13 mouse cellular contexts compared by ENCODE assay signal in genomic region chr5:136952153-136952552, GRCm38 (mm10). TPM values are rescaled to one million over a fixed set of nuclear protein-coding genes. Genes with fewer than 3 reads are reported as not detected.
DNase-seq lines count a peak whose midpoint lies in the region; ATAC-seq lines count a peak whose summit lies in the region.
"Had no signal": no experiment of that assay in that cellular context is flagged by ENCODE, and none has a peak within 500 bp of the region (broad histone marks: within the 10 kb centered on the region; RNA-seq: fewer than 3 reads in every experiment).

No protein-coding gene starts in this region.

- H3K4me1 ChIP-seq in hindbrain, embryonic 15.5 days (replicated peaks), result peaks cover 23% of the 10 kb centered on the region
- H3K4me1 ChIP-seq in hindbrain, embryonic 11.5 days (replicated peaks; ENCODE audit: control insufficient read depth, insufficient read depth, low read length), result peaks cover 2% of the 10 kb centered on the region; the same call in 1 of the 2 replicates
- H3K4me1 ChIP-seq in midbrain, embryonic 13.5 days (replicated peaks), result peaks cover 29% of the 10 kb centered on the region
- H3K4me1 ChIP-seq in midbrain, embryonic 16.5 days (ENCODE audit: control insufficient read depth, insufficient read depth, low read length), result peaks cover 20% of the 10 kb centered on the region

- no peak overlapping the region for H3K4me3 ChIP-seq in hindbrain, embryonic 15.5 days
- no peak overlapping the region for H3K4me3 ChIP-seq in hindbrain, embryonic 11.5 days (ENCODE audit: low read depth, low read length)
- H3K4me3 ChIP-seq in midbrain, embryonic 13.5 days (replicated peaks), result peak overlapping the region; percentile 86; the same call in 1 of the 2 replicates
- H3K4me3 ChIP-seq in midbrain, embryonic 16.5 days (ENCODE audit: low read depth, low read length), result no peak overlapping the region

- H3K9ac ChIP-seq in hindbrain, embryonic 15.5 days, result no peak overlapping the region
- H3K9ac ChIP-seq in hindbrain, embryonic 11.5 days (ENCODE audit: low read depth, low read length), result no peak overlapping the region
- no peak overlapping the region for H3K9ac ChIP-seq in midbrain, embryonic 13.5 days (replicated peaks)
- no peak overlapping the region for H3K9ac ChIP-seq in midbrain, embryonic 16.5 days (ENCODE audit: low read depth, low read length)
- H3K9ac ChIP-seq: liver, embryonic 14.5 days had no signal

- H3K4me2 ChIP-seq in hindbrain, embryonic 15.5 days, result peak overlapping the region; percentile 76; the same call in 1 of the 2 replicates
- no peak overlapping the region for H3K4me2 ChIP-seq in hindbrain, embryonic 11.5 days (replicated peaks; ENCODE audit: low read depth, low read length)
- H3K4me2 ChIP-seq in midbrain, embryonic 13.5 days (replicated peaks), result peak overlapping the region; percentile 85
- no peak overlapping the region for H3K4me2 ChIP-seq in midbrain, embryonic 16.5 days (ENCODE audit: low read length)

- peaks cover 5% of the 10 kb centered on the region; the same call in 1 of the 2 replicates for H3K36me3 ChIP-seq in hindbrain, embryonic 15.5 days
- H3K36me3 ChIP-seq in hindbrain, embryonic 11.5 days (ENCODE audit: control insufficient read depth, insufficient read depth, low read length), result 0 out of 2 replicates have a peak, but pooled peaks cover 2% of the 10 kb centered on the region
- peaks cover 10% of the 10 kb centered on the region; the same call in 1 of the 2 replicates for H3K36me3 ChIP-seq in midbrain, embryonic 13.5 days
- H3K36me3 ChIP-seq in midbrain, embryonic 16.5 days (ENCODE audit: control insufficient read depth, insufficient read depth, low read length), result no peaks in the 10 kb centered on the region; the same call in 1 of the 2 replicates

- WGBS in hindbrain, embryonic 15.5 days, result 80% methylated on average over 4 of the region's 4 CpGs
- 76% methylated on average over 4 of the region's 4 CpGs for WGBS in hindbrain, embryonic 11.5 days
- WGBS in midbrain, embryonic 13.5 days, result 78% methylated on average over 4 of the region's 4 CpGs
- 77% methylated on average over 4 of the region's 4 CpGs for WGBS in midbrain, embryonic 16.5 days

- no peaks in the 10 kb centered on the region for H3K9me3 ChIP-seq in hindbrain, embryonic 15.5 days
- H3K9me3 ChIP-seq in hindbrain, embryonic 11.5 days (ENCODE audit: control insufficient read depth, low read length), result no peaks in the 10 kb centered on the region
- H3K9me3 ChIP-seq in midbrain, embryonic 13.5 days, result no peaks in the 10 kb centered on the region
- no peaks in the 10 kb centered on the region for H3K9me3 ChIP-seq in midbrain, embryonic 16.5 days (replicated peaks; ENCODE audit: control insufficient read depth, low read length, poor library complexity, severe bottlenecking)
- H3K9me3 ChIP-seq: G1E had no signal

- ATAC-seq in hindbrain, embryonic 15.5 days (ENCODE audit: low FRiP score, low read depth), result no peak
- no peak for ATAC-seq in hindbrain, embryonic 11.5 days (ENCODE audit: low FRiP score)
- ATAC-seq in midbrain, embryonic 13.5 days, result no peak
- ATAC-seq in midbrain, embryonic 16.5 days, result no peak
- ATAC-seq in cerebellum, adult (ENCODE audit: insufficient number of reproducible peaks, low FRiP score, low TSS enrichment), result no peak

- no peaks in the 10 kb centered on the region for H3K27me3 ChIP-seq in hindbrain, embryonic 15.5 days
- no peaks in the 10 kb centered on the region for H3K27me3 ChIP-seq in hindbrain, embryonic 11.5 days (ENCODE audit: control insufficient read depth, insufficient read depth, low read length)
- no peaks in the 10 kb centered on the region for H3K27me3 ChIP-seq in midbrain, embryonic 13.5 days
- no peaks in the 10 kb centered on the region; the same call in 1 of the 2 replicates for H3K27me3 ChIP-seq in midbrain, embryonic 16.5 days (ENCODE audit: control insufficient read depth, insufficient read depth, low read depth, low read length)

- H3K27ac ChIP-seq in hindbrain, embryonic 15.5 days (replicated peaks), result no peak overlapping the region
- no peak overlapping the region for H3K27ac ChIP-seq in hindbrain, embryonic 11.5 days (ENCODE audit: low read depth, low read length)
- H3K27ac ChIP-seq in midbrain, embryonic 13.5 days, result no peak overlapping the region
- no peak overlapping the region for H3K27ac ChIP-seq in midbrain, embryonic 16.5 days (ENCODE audit: low read length)
- H3K27ac ChIP-seq: left cerebral cortex, adult 2 months; liver, embryonic 14.5 days; macrophage had no signal

- DNase-seq in hindbrain, embryonic 11.5 days (ENCODE audit: low spot score), result no peak
- peak; percentile 51 for DNase-seq in ZHBTc4 (ENCODE audit: low read depth, low spot score)
- no peak for DNase-seq in spleen, adult 12 weeks (ENCODE audit: low spot score)

RNA-seq across cellular contexts. Expression of gene Fis1, which starts 0.9 kb away (rescaled TPM):
- polyA plus RNA-seq in hindbrain, embryonic 15.5 days (2015; fragmentation: Nextera tagmentation; extraction: Ambion mirVana), result 360 and 375 TPM in 2 replicates
- 340 and 348 TPM in 2 replicates for polyA plus RNA-seq in hindbrain, embryonic 11.5 days (2014; fragmentation: Nextera tagmentation; extraction: Ambion mirVana)
- 389 and 412 TPM in 2 replicates for polyA plus RNA-seq in midbrain, embryonic 13.5 days (2015; fragmentation: Nextera tagmentation; extraction: Ambion mirVana)
- polyA plus RNA-seq in midbrain, embryonic 16.5 days (2015; fragmentation: Nextera tagmentation; extraction: Ambion mirVana), result 346 and 355 TPM in 2 replicates

RNA-seq across cellular contexts. Expression of gene Cldn15, which starts 14.3 kb away (rescaled TPM):
- polyA plus RNA-seq in hindbrain, embryonic 15.5 days (2015; fragmentation: Nextera tagmentation; extraction: Ambion mirVana), result 0.19 and 0.38 TPM in 2 replicates
- polyA plus RNA-seq in hindbrain, embryonic 11.5 days (2014; fragmentation: Nextera tagmentation; extraction: Ambion mirVana), result 0.32 TPM in 1 of 2 replicates, not detected in the other
- polyA plus RNA-seq in midbrain, embryonic 13.5 days (2015; fragmentation: Nextera tagmentation; extraction: Ambion mirVana), result 0.16 and 0.35 TPM in 2 replicates
- polyA plus RNA-seq in midbrain, embryonic 16.5 days (2015; fragmentation: Nextera tagmentation; extraction: Ambion mirVana), result 0.15 and 0.30 TPM in 2 replicates
- polyA plus RNA-seq: activated CD4-positive, CD25-positive, alpha-beta regulatory T cell, adult 4 months; forebrain, embryonic 14.5 days; macrophage had no signal

RNA-seq across cellular contexts. Expression of gene Plod3, which starts 34.7 kb away (rescaled TPM):
- 37.7 and 39.1 TPM in 2 replicates for polyA plus RNA-seq in hindbrain, embryonic 15.5 days (2015; fragmentation: Nextera tagmentation; extraction: Ambion mirVana)
- polyA plus RNA-seq in hindbrain, embryonic 11.5 days (2014; fragmentation: Nextera tagmentation; extraction: Ambion mirVana), result 26.0 and 32.4 TPM in 2 replicates
- polyA plus RNA-seq in midbrain, embryonic 13.5 days (2015; fragmentation: Nextera tagmentation; extraction: Ambion mirVana), result 34.8 and 35.1 TPM in 2 replicates
- polyA plus RNA-seq in midbrain, embryonic 16.5 days (2015; fragmentation: Nextera tagmentation; extraction: Ambion mirVana), result 34.7 and 37.9 TPM in 2 replicates

RNA-seq across cellular contexts. Expression of gene Znhit1, which starts 35.7 kb away (rescaled TPM):
- 134 and 145 TPM in 2 replicates for polyA plus RNA-seq in hindbrain, embryonic 15.5 days (2015; fragmentation: Nextera tagmentation; extraction: Ambion mirVana)
- polyA plus RNA-seq in hindbrain, embryonic 11.5 days (2014; fragmentation: Nextera tagmentation; extraction: Ambion mirVana), result 92.8 and 106 TPM in 2 replicates
- 110 TPM in 2 replicates for polyA plus RNA-seq in midbrain, embryonic 13.5 days (2015; fragmentation: Nextera tagmentation; extraction: Ambion mirVana)
- 136 and 144 TPM in 2 replicates for polyA plus RNA-seq in midbrain, embryonic 16.5 days (2015; fragmentation: Nextera tagmentation; extraction: Ambion mirVana)

RNA-seq across cellular contexts. Expression of gene Ift22, which starts 44.2 kb away (rescaled TPM):
- 129 and 131 TPM in 2 replicates for polyA plus RNA-seq in hindbrain, embryonic 15.5 days (2015; fragmentation: Nextera tagmentation; extraction: Ambion mirVana)
- 119 TPM in 2 replicates for polyA plus RNA-seq in hindbrain, embryonic 11.5 days (2014; fragmentation: Nextera tagmentation; extraction: Ambion mirVana)
- polyA plus RNA-seq in midbrain, embryonic 13.5 days (2015; fragmentation: Nextera tagmentation; extraction: Ambion mirVana), result 119 and 125 TPM in 2 replicates
- polyA plus RNA-seq in midbrain, embryonic 16.5 days (2015; fragmentation: Nextera tagmentation; extraction: Ambion mirVana), result 133 and 134 TPM in 2 replicates

Comparison
In these comparisons a context has a peak if more than half of its experiments do, and no peak if none do; other contexts are left out.
1. H3K4me2 ChIP-seq: peak in hindbrain, embryonic 15.5 days (single experiment) and midbrain, embryonic 13.5 days (single experiment); none in hindbrain, embryonic 11.5 days (single experiment) and midbrain, embryonic 16.5 days (single experiment).